Mouse (Mus musculus): Measurements from ENCODE around the gene Aacs. TPM values are rescaled to one million over a fixed set of nuclear protein-coding genes. Genes with fewer than 3 reads are reported as not detected.
"Not testable (repeated sequence)": the region's sequence is repeated elsewhere in the genome, so short reads cannot be mapped to it uniquely, and the experiment has no call there.

Gene Aacs
- total RNA-seq, 2 experiments from 2014 or later, result 3.8 to 10.4 TPM

GRCm38 (mm10) chr5:125465192-125465591 is 10.4 kb upstream of the Aacs start:
- no peak for ATAC-seq (replicated peaks; ENCODE audit: poor library complexity)

DNA sequence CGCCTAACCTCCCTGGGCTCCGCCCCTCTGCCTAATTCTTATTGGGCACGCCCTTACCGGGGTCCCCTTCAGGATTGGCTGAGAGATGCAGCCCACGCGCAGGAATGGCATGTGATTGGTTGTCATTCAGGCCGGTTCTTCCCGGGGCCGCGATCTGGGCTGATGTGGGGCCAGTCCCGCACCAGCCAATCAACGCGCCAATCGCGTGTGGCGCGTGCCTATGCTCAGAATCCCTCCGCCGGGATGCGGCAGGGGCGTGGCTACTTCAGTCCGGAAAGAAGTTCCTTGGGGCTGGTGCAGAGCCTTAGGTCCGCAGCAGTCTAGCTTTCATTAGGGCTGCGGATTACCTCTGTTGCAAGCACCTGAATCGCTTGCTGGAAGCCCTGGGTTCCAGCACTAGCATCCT is 9.9 kb upstream of the Aacs start:
- peak; percentile 93 for ATAC-seq (replicated peaks; ENCODE audit: poor library complexity)

DNA sequence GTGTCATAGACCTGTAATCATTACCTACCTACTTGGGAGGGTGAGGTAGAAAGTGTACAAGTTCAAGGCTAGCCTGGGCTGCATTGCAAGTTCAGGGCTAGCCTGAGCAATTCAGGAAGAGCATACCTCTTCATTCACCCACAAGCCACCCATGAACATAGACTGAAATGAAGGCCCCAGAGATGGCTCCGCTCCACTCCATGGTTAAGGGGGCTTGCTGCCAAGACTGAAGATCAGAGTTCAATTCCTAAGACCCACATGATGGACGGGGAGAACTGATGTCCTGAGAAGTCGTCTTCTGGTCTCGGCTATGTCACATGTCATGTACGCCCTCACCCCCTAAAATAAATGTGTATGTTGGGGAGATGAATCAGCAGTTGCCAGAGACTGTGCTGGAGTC is 9.1 kb upstream of the Aacs start:
- ATAC-seq (replicated peaks; ENCODE audit: poor library complexity), result no peak

DNA sequence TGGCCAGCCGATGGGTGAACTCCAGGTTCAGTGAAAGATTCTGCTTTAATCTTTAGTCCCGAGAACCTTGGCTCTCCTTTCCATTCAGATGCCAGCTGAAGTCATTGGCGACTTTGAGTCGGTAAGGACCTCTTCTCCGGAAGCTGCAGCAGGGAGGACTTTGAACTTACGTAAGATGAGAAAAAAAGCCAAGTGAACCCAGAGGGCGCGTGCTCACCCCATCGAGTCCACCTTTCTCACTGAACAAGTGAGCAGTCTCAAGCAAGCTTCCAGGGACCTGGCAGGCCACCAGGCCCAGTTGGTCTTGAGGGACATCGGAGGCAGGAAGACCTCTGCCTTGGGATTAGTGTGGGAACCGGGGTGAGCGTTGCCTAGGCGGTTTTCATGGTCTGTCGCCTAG is 8.4 kb upstream of the Aacs start:
- no peak for ATAC-seq (replicated peaks; ENCODE audit: poor library complexity)

DNA sequence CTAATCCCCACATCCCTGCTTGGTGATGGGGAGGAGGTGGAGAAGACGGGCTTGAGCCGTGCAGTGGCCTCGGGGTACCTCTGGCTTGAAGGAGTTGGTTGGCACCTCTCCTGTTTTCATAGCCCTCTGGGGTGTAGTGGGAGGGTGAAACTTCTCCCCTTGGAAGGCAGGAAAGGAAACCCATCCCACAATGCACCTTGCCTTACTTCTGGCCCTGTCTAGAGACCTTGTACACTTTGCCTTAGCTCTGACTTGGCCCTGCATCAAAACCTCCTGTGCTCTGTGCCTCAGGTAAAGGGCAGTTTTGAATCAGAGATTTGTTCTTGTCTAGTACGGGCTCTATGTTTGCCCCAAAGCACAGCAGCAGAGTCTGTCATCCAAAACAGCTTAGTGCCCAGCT is 4.9 kb upstream of the Aacs start:
- no peak for ATAC-seq (replicated peaks; ENCODE audit: poor library complexity)

DNA sequence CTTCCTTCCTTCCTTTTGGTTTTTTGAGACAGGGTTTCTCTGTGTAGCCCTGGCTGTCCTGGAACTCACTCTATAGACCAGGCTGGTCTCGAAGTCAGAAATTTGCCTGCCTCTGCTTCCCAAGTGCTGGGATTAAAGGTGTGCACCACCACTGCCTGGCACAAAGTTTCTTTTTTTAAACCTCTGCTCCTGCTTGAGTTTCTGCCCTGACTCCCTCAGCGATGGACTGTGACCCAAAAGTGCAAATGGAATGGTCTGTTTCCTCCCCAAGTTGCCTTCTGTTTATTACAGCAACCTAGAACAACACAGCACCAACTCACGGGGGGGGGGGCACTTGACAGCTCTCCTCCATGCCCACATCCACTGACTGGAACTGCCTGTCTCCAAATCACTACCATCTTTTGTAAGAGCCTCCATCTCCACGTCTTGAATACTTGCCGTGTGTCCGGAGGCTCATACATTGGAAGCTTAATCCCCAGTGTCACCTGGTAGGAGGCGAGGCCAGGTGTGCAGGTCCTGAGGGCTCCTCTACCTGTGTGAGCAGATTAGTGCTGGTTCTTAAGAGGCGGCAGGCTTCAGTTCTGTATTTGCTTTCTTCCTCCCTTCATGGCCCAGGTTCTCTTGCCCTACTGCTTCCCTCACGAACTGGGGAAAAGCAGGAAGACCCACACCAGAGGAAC is 2.7 kb upstream of the Aacs start:
- ATAC-seq (replicated peaks; ENCODE audit: poor library complexity), result no peak

GRCm38 (mm10) chr5:125475030-125475429 is 584 bp upstream of the Aacs start:
- peak; percentile 4 for ATAC-seq (replicated peaks; ENCODE audit: poor library complexity)

- ATAC-seq (replicated peaks; ENCODE audit: poor library complexity), result peak; percentile 5; the same call in 1 of the 2 replicates
Observed at GRCm38 (mm10) chr5:125476286-125476625, 642 bp downstream of the Aacs start.

GRCm38 (mm10) chr5:125476799-125477198 is 1.2 kb downstream of the Aacs start:
- no peak for ATAC-seq (replicated peaks; ENCODE audit: poor library complexity)

DNA sequence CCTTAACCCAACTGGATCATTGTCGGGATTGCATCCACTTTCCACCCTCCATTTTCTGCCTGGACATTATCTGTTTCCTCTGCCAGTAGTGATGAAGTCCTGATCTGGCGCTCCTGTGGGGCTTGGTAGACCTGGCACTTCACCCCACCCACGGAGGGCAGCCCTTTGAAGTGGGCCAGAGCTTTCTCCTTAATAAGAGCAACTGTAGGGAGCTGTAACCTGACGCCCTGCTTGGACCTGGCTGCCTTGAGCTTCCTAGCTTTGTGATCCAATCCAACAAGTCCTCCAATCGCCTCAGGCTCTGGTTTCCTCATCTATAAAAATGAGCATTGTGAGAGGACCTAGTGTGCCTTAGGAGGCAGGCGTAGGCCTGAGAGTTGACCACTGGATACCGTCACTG is 1.9 kb downstream of the Aacs start:
- no peak for ATAC-seq (replicated peaks; ENCODE audit: poor library complexity)

DNA sequence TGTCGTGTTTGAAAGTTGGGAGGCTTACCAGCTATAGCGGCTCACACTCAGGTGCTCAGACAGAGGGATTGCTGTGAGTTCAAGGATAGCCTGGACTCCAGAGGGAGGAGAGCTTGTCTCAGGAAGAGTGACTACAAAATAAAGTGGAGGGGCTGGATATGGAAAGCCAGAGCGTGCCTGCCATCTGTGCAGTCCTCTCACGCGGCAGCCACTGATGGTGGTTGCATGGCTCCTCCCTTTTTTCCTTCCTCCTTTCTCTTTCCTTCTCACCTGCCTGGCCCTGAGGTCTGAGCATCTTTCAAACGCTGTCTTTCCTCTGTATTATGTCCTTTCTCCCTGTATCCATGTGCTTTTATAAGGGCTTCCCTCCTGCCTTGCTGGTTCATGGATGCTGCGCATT is 2.4 kb downstream of the Aacs start:
- ATAC-seq (replicated peaks; ENCODE audit: poor library complexity), result no peak

- ATAC-seq (replicated peaks; ENCODE audit: poor library complexity), result no peak
Observed at GRCm38 (mm10) chr5:125479376-125479775, 3.8 kb downstream of the Aacs start.

GRCm38 (mm10) chr5:125480434-125481231 is 5.0 kb downstream of the Aacs start:
- no peak for ATAC-seq (replicated peaks; ENCODE audit: poor library complexity)

DNA sequence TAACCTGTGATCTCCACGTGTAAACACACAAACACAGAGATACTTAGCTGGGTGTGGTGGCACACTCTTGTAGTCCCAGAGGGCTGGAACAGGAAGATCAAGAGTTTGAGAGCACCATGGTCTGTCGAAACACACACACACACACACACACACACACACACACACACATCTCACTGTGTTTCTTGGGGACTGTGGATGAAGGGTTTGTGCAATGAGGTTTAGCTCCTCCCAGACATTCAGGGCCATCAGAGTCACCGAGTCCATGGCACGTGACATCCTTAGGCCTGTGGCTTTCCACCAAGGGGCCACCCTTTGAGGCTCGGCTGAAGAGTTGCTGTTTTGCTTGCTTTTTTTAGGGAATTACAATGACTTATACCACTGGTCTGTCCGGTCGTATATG is 6.9 kb downstream of the Aacs start:
- ATAC-seq (replicated peaks; ENCODE audit: poor library complexity), result peak; percentile 56

GRCm38 (mm10) chr5:125483712-125484611 is 8.3 kb downstream of the Aacs start:
- peak; percentile 70 for ATAC-seq (replicated peaks; ENCODE audit: poor library complexity)

DNA sequence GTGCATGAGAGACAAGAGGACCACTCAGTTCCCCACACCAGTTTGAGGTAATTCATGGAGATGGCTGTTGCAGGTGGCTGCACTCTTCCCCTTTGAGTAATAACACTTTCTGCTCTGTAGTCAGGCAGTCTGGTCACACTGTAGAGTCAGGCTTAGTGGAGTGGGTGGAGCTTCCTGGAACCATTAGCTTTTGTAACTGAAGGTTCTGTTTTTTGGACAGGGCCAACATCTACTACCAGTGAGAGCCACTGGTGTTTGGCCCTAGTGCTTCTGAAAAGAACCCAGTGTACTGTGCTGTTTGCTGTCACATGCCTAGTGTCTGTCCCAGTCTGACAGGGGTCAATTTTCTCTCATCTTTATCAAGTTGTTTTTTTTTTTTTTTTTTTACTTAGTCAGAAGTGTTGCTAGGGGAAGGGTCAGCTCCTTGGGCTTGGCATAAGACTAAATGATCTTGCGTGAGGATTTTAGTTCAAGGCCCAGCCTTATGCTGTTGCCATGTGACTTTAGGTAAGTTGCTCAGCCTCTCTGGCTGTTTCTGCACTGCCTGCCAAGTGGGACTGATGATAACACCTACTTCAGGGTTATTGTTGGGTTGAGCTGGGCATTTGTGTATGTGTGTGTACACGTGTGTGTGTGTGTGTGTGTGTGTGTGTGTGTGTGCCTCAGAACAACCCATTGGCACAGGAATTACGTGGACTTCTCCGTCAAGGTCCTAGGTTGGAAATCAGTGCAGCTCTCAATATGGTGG is 9.6 kb downstream of the Aacs start:
- ATAC-seq (replicated peaks; ENCODE audit: poor library complexity), result peak; percentile 30

GRCm38 (mm10) chr5:125486088-125486487 is 10.5 kb downstream of the Aacs start:
- ATAC-seq (replicated peaks; ENCODE audit: poor library complexity), result no peak

DNA sequence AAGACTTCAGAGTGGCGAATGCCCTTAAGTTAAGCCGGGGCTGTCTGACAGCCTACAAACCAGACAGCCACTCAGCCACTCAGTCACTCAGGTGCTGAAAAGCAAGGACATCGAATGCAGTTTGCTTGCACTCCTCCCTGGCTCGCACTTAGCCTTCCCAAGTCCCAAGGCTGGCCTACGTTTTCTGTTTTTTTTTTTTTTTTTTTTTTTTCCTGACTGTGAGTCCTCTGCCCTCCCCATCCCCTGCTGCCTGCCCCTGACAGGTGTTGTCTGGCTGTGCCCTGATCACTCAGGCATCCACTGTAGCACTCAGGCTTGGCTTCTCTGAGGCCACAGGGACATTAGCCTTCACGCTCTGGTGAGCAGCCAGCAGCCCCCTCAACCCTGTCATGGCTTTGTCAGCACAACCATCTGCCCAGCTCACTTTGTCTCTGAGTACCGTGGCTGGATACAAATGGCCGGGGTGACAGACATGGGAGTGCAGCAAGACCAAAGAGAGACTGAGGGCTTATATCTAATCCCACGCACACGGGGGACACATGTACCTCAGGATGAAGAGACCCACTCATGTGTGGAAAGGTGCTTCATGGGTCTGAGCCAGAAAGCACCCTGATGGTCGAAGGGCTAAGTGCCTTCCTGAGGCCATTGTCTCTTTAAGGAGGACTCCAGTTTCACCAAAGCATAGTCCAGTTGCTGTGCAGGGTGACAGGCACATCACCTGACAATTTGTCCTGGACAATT is 11.9 kb downstream of the Aacs start:
- ATAC-seq (replicated peaks; ENCODE audit: poor library complexity), result no peak

- peak; percentile 33 for ATAC-seq (replicated peaks; ENCODE audit: poor library complexity)
Observed at GRCm38 (mm10) chr5:125488116-125488455, 12.5 kb downstream of the Aacs start.

DNA sequence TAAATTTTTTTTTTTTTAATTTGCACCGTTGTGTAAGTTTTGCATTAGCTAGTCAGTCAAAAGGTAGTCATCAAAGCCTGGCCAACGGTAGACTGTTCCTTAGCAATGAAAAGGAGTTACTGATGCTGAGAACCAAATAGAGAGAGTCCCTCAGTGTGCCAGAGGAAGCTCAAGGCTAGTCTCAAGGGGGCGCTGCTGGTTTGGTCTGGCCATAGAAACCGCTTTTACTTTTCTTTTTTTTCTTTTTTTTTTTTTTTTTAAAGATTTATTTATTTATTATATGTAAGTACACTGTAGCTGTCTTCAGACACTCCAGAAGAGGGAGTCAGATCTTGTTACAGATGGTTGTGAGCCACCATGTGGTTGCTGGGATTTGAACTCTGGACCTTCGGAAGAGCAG is 13.3 kb downstream of the Aacs start:
- ATAC-seq (replicated peaks; ENCODE audit: poor library complexity), result not testable (repeated sequence)
